Comparison of ENCODE assay signal across 8 mouse cellular contexts in genomic region chr16:35734038-35734437, GRCm38 (mm10). TPM values are rescaled to one million over a fixed set of nuclear protein-coding genes. Genes with fewer than 3 reads are reported as not detected.
A peak's percentile ranks its signal among the peaks of the same experiment; 100 is the strongest.
DNase-seq lines count a peak whose midpoint lies in the region; ATAC-seq and TF ChIP-seq lines count a peak whose summit lies in the region.

No protein-coding gene starts in this region.

- peak; percentile 57 for ATAC-seq in G1E (ENCODE audit: extremely low read depth, insufficient number of reproducible peaks, low FRiP score, poor library complexity, severe bottlenecking)
- peak; percentile 69 for ATAC-seq in cerebellum, adult (ENCODE audit: insufficient number of reproducible peaks, low FRiP score, low TSS enrichment)
- peak; percentile 72; the same call in 1 of the 2 replicates for ATAC-seq in liver, postnatal 0 days

- no peak for TF ChIP-seq EP300 in liver, postnatal 0 days (IDR thresholded peaks at IDR 0.05; ENCODE audit: low read depth)

- peak; percentile 38 for DNase-seq in G1E (ENCODE audit: low spot score)
- DNase-seq in gastrocnemius, adult 8-10 months (ENCODE audit: low spot score in 2 of 2) = peak; percentile 32 to 47
- DNase-seq in kidney, adult 2 months = peak; percentile 65
- peak; percentile 86 for DNase-seq in liver, postnatal 0 days
- peak; percentile 83 for DNase-seq in retina, embryonic 14.5 days (ENCODE audit: low spot score)
- peak; percentile 74 for DNase-seq in urinary bladder, postnatal 25 days (ENCODE audit: low spot score)

- peaks cover 26% of the 10 kb centered on the region for H3K4me1 ChIP-seq in G1E (ENCODE audit: insufficient read depth, low read depth, low read length)
- H3K4me1 ChIP-seq in kidney, adult 2 months (ENCODE audit: control insufficient read depth, insufficient read depth, low read length) = no peaks in the 10 kb centered on the region
- no peaks in the 10 kb centered on the region for H3K4me1 ChIP-seq in liver, postnatal 0 days (ENCODE audit: insufficient read depth)

- H3ac ChIP-seq in C2C12 (ENCODE audit: control insufficient read depth, insufficient read length, low read depth) = no peak overlapping the region

- H3K9me3 ChIP-seq in G1E (replicated peaks) = no peaks in the 10 kb centered on the region
- no peaks in the 10 kb centered on the region for H3K9me3 ChIP-seq in liver, postnatal 0 days (ENCODE audit: low read length)

- H3K4me2 ChIP-seq in liver, postnatal 0 days (ENCODE audit: low read depth, low read length) = no peak overlapping the region

- H3K36me3 ChIP-seq in C2C12 (ENCODE audit: control insufficient read depth, insufficient read depth) (no peaks in the 10 kb centered on the region), G1E (replicated peaks) (peaks cover 71% of the 10 kb centered on the region)
- H3K36me3 ChIP-seq in kidney, adult 2 months (ENCODE audit: control insufficient read depth, insufficient read depth, low read length) = no peaks in the 10 kb centered on the region
- H3K36me3 ChIP-seq in liver, postnatal 0 days (replicated peaks; ENCODE audit: insufficient read depth, low read length) = peaks cover 10% of the 10 kb centered on the region; the same call in 1 of the 2 replicates

- H3K27ac ChIP-seq in kidney, adult 2 months (ENCODE audit: insufficient read depth, low read depth, low read length) = no peak overlapping the region
- H3K27ac ChIP-seq in liver, postnatal 0 days (ENCODE audit: low read depth) = no peak overlapping the region

- H3K27me3 ChIP-seq in C2C12 (ENCODE audit: control insufficient read depth, insufficient read depth, insufficient read length) (no peaks in the 10 kb centered on the region), G1E (ENCODE audit: insufficient read depth, low read length) (no peaks in the 10 kb centered on the region)
- H3K27me3 ChIP-seq in kidney, adult 2 months (replicated peaks; ENCODE audit: control insufficient read depth, insufficient read depth, low read length) = no peaks in the 10 kb centered on the region
- H3K27me3 ChIP-seq in liver, postnatal 0 days (ENCODE audit: insufficient read depth, low read length) = no peaks in the 10 kb centered on the region

- H3K4me3 ChIP-seq in C2C12 (ENCODE audit: insufficient read depth, poor library complexity, severe bottlenecking) (no peak overlapping the region), G1E (ENCODE audit: low read depth, low read length) (no peak overlapping the region)
- H3K4me3 ChIP-seq in kidney, adult 2 months (ENCODE audit: insufficient read depth, low read depth, low read length) = no peak overlapping the region
- no peak overlapping the region for H3K4me3 ChIP-seq in liver, postnatal 0 days (ENCODE audit: low read depth, low read length)

- H3K9ac ChIP-seq in liver, postnatal 0 days (replicated peaks) = no peak overlapping the region

- 24% methylated on average over 6 of the region's 6 CpGs for WGBS in kidney, adult 2 months
- WGBS in liver, postnatal 0 days (ENCODE audit: insufficient replicate concordance) = 15% methylated on average over 6 of the region's 6 CpGs

- no peaks in the 10 kb centered on the region for H3K79me2 ChIP-seq in C2C12 (ENCODE audit: control insufficient read depth, insufficient read depth)

- TF ChIP-seq CTCF in C2C12 (IDR thresholded peaks at IDR 0.05; ENCODE audit: control insufficient read depth, insufficient read depth, insufficient read length) (peak; percentile 69), G1E (IDR thresholded peaks at IDR 0.05; ENCODE audit: low read depth, low read length) (peak; percentile 98)
- TF ChIP-seq CTCF in kidney, adult 2 months (conservative IDR thresholded peaks at IDR 0.05; ENCODE audit: insufficient read depth, insufficient read length, low read depth, low read length) = peak; percentile 94
- TF ChIP-seq CTCF in liver, postnatal 0 days (IDR thresholded peaks at IDR 0.05; ENCODE audit: low read depth) = peak; percentile 98

- TF ChIP-seq POLR2A in kidney, adult 2 months (IDR thresholded peaks at IDR 0.05; ENCODE audit: low read depth, low read length) = no peak

- H3K79me3 ChIP-seq in C2C12 (ENCODE audit: low read depth) = no peaks in the 10 kb centered on the region

TF ChIP-seq in C2C12, 6 proteins besides CTCF, POLR2A, EP300 and RAD21:
- TF ChIP-seq USF1 (IDR thresholded peaks at IDR 0.05; ENCODE audit: low read depth) (no peak), MAX (IDR thresholded peaks at IDR 0.05) (no peak), CEBPB (IDR thresholded peaks at IDR 0.05; ENCODE audit: low read depth) (no peak), MYOD1 (IDR thresholded peaks at IDR 0.05; ENCODE audit: control insufficient read depth, insufficient read length, low read depth) (no peak), FOSL1 (IDR thresholded peaks at IDR 0.05; ENCODE audit: insufficient read depth, low read length, poor library complexity, severe bottlenecking) (no peak), MYOG (IDR thresholded peaks at IDR 0.05; ENCODE audit: control insufficient read depth, extremely low read depth, insufficient read length) (no peak)
TF ChIP-seq in C2C12: peak in this region for 0.

RNA-seq across cellular contexts. Expression of gene Dirc2, which starts 35.1 kb away (rescaled TPM):
- polyA plus RNA-seq in C2C12 (2012; fragmentation: generic; extraction: Trizol) = 11.7 TPM
- 18.6 and 23.5 TPM in 2 replicates for total RNA-seq in G1E (2014; fragmentation: Nextera tagmentation)
- total RNA-seq in G1E (2017) = 13.8 and 14.2 TPM in 2 replicates
- 1.9 and 3.3 TPM in 2 replicates for polyA plus RNA-seq in G1E (2012)
- total RNA-seq in gastrocnemius, adult 8-10 months (2022) = 10 to 100 TPM; 64.0 to 70.1 (median 66.4) TPM
- 33.3 and 35.1 TPM in 2 replicates for polyA plus RNA-seq in kidney, adult 2 months (2012; rRNA removed)
- polyA plus RNA-seq in liver, postnatal 0 days (2015; fragmentation: Nextera tagmentation; extraction: Ambion mirVana) = 5.7 and 6.2 TPM in 2 replicates

RNA-seq across cellular contexts. Expression of gene Hspbap1, which starts 36.1 kb away (rescaled TPM):
- polyA plus RNA-seq in C2C12 (2012; fragmentation: generic; extraction: Trizol) (10.6 TPM), G1E (2012) (29.5 and 31.9 TPM in 2 replicates)
- total RNA-seq in G1E (2014; fragmentation: Nextera tagmentation) (17.9 and 18.3 TPM in 2 replicates), G1E (2017) (17.5 and 18.1 TPM in 2 replicates)
- total RNA-seq in gastrocnemius, adult 8-10 months (2022) = 1 to 10 TPM; 2.8 to 4.2 (median 3.7) TPM
- polyA plus RNA-seq in kidney, adult 2 months (2012; rRNA removed) = 6.2 and 7.0 TPM in 2 replicates
- 6.9 and 7.6 TPM in 2 replicates for polyA plus RNA-seq in liver, postnatal 0 days (2015; fragmentation: Nextera tagmentation; extraction: Ambion mirVana)
